Mouse (Mus musculus): ENCODE data around the gene Pla2g6. TPM values are rescaled to one million over a fixed set of nuclear protein-coding genes. Genes with fewer than 3 reads are reported as not detected.

Pla2g6 gene
- polyA plus RNA-seq, 2 experiments = 12.7 to 21.8 TPM

GRCm38 (mm10) chr15:79322281-79322990, 5.8 kb downstream of the Pla2g6 start:
- H3K9me3 ChIP-seq (ENCODE audit: control insufficient read depth, low read length) = no peaks in the 10 kb centered on the region
- 76% methylated on average over 11 of the region's 11 CpGs for WGBS
- ATAC-seq (ENCODE audit: low FRiP score, low read depth) (no peak), DNase-seq (ENCODE audit: low spot score) (no peak)
- no peak overlapping the region for H3K4me3 ChIP-seq (replicated peaks; ENCODE audit: low read length)
- H3K9ac ChIP-seq (ENCODE audit: low read depth, low read length, severe bottlenecking) = no peak overlapping the region
- H3K27me3 ChIP-seq (ENCODE audit: control insufficient read depth, insufficient read depth, low read length) = no peaks in the 10 kb centered on the region
- peaks cover 24% of the 10 kb centered on the region for H3K4me1 ChIP-seq (ENCODE audit: control insufficient read depth, insufficient read depth, low read length)
- no peak overlapping the region for H3K27ac ChIP-seq (replicated peaks; ENCODE audit: low read depth, low read length)
- no peaks in the 10 kb centered on the region for H3K36me3 ChIP-seq (ENCODE audit: control insufficient read depth, insufficient read depth, low read length)
- TF ChIP-seq POLR2A (IDR thresholded peaks at IDR 0.05; ENCODE audit: borderline replicate concordance, extremely low read depth, insufficient read depth, insufficient read length) = no peak
- no peak overlapping the region for H3K4me2 ChIP-seq (replicated peaks; ENCODE audit: low read depth, low read length, severe bottlenecking)

GRCm38 (mm10) chr15:79321733-79322190, 6.4 kb downstream of the Pla2g6 start:
- peaks cover 17% of the 10 kb centered on the region; the same call in 1 of the 2 replicates for H3K4me1 ChIP-seq (ENCODE audit: control insufficient read depth, insufficient read depth, low read length)
- no peaks in the 10 kb centered on the region for H3K27me3 ChIP-seq (ENCODE audit: control insufficient read depth, insufficient read depth, low read length)
- ATAC-seq (ENCODE audit: low FRiP score, low read depth) (no peak), DNase-seq (ENCODE audit: low spot score) (no peak)
- TF ChIP-seq POLR2A (IDR thresholded peaks at IDR 0.05; ENCODE audit: borderline replicate concordance, extremely low read depth, insufficient read depth, insufficient read length) = no peak
- H3K9me3 ChIP-seq (ENCODE audit: control insufficient read depth, low read length) = no peaks in the 10 kb centered on the region
- no peak overlapping the region for H3K4me3 ChIP-seq (replicated peaks; ENCODE audit: low read length)
- H3K4me2 ChIP-seq (replicated peaks; ENCODE audit: low read depth, low read length, severe bottlenecking) = no peak overlapping the region
- H3K27ac ChIP-seq (replicated peaks; ENCODE audit: low read depth, low read length) = no peak overlapping the region
- no peak overlapping the region for H3K9ac ChIP-seq (ENCODE audit: low read depth, low read length, severe bottlenecking)
- 80% methylated on average over 5 of the region's 5 CpGs for WGBS
- H3K36me3 ChIP-seq (ENCODE audit: control insufficient read depth, insufficient read depth, low read length) = no peaks in the 10 kb centered on the region

- Histone ChIP-seq H3K4me2 (replicated peaks; ENCODE audit: low read depth, low read length, severe bottlenecking) (no peak overlapping the region), H3K27me3 (ENCODE audit: control insufficient read depth, insufficient read depth, low read length) (no peaks in the 10 kb centered on the region), H3K9me3 (ENCODE audit: control insufficient read depth, low read length) (no peaks in the 10 kb centered on the region), H3K4me1 (ENCODE audit: control insufficient read depth, insufficient read depth, low read length) (no peaks in the 10 kb centered on the region), H3K36me3 (ENCODE audit: control insufficient read depth, insufficient read depth, low read length) (peaks cover 13% of the 10 kb centered on the region), H3K27ac (replicated peaks; ENCODE audit: low read depth, low read length) (no peak overlapping the region), H3K4me3 (replicated peaks; ENCODE audit: low read length) (no peak overlapping the region), H3K9ac (ENCODE audit: low read depth, low read length, severe bottlenecking) (no peak overlapping the region)
- ATAC-seq (ENCODE audit: low FRiP score, low read depth) (no peak), DNase-seq (ENCODE audit: low spot score) (no peak)
- no peak for TF ChIP-seq POLR2A (IDR thresholded peaks at IDR 0.05; ENCODE audit: borderline replicate concordance, extremely low read depth, insufficient read depth, insufficient read length)
- 77% methylated on average over 8 of the region's 8 CpGs for WGBS
These were observed 14.3 kb downstream of the Pla2g6 start for GRCm38 (mm10) chr15:79313848-79314369.

GRCm38 (mm10) chr15:79307861-79308260, 20.3 kb downstream of the Pla2g6 start:
- Histone ChIP-seq H3K4me2 (replicated peaks; ENCODE audit: low read depth, low read length, severe bottlenecking) (no peak overlapping the region), H3K27ac (replicated peaks; ENCODE audit: low read depth, low read length) (no peak overlapping the region), H3K9ac (ENCODE audit: low read depth, low read length, severe bottlenecking) (no peak overlapping the region), H3K4me1 (ENCODE audit: control insufficient read depth, insufficient read depth, low read length) (no peaks in the 10 kb centered on the region), H3K4me3 (replicated peaks; ENCODE audit: low read length) (no peak overlapping the region), H3K9me3 (ENCODE audit: control insufficient read depth, low read length) (no peaks in the 10 kb centered on the region), H3K36me3 (ENCODE audit: control insufficient read depth, insufficient read depth, low read length) (peaks cover 16% of the 10 kb centered on the region), H3K27me3 (ENCODE audit: control insufficient read depth, insufficient read depth, low read length) (no peaks in the 10 kb centered on the region)
- no peak for DNase-seq (ENCODE audit: low spot score)
- no peak for ATAC-seq (ENCODE audit: low FRiP score, low read depth)
- no peak for TF ChIP-seq POLR2A (IDR thresholded peaks at IDR 0.05; ENCODE audit: borderline replicate concordance, extremely low read depth, insufficient read depth, insufficient read length)
- 45% methylated on average over 4 of the region's 4 CpGs for WGBS

- H3K4me2 ChIP-seq (replicated peaks; ENCODE audit: low read depth, low read length, severe bottlenecking) = no peak overlapping the region
- DNase-seq (ENCODE audit: low spot score) (no peak), ATAC-seq (ENCODE audit: low FRiP score, low read depth) (peak; percentile 47; the same call in 1 of the 2 replicates)
- H3K27me3 ChIP-seq (ENCODE audit: control insufficient read depth, insufficient read depth, low read length) = no peaks in the 10 kb centered on the region
- TF ChIP-seq POLR2A (IDR thresholded peaks at IDR 0.05; ENCODE audit: borderline replicate concordance, extremely low read depth, insufficient read depth, insufficient read length) = no peak
- no peak overlapping the region for H3K4me3 ChIP-seq (replicated peaks; ENCODE audit: low read length)
- H3K36me3 ChIP-seq (ENCODE audit: control insufficient read depth, insufficient read depth, low read length) = peaks cover 9% of the 10 kb centered on the region; the same call in 1 of the 2 replicates
- 69% methylated on average over 21 of the region's 23 CpGs for WGBS
- H3K4me1 ChIP-seq (ENCODE audit: control insufficient read depth, insufficient read depth, low read length) = no peaks in the 10 kb centered on the region
- no peaks in the 10 kb centered on the region for H3K9me3 ChIP-seq (ENCODE audit: control insufficient read depth, low read length)
- H3K27ac ChIP-seq (replicated peaks; ENCODE audit: low read depth, low read length) = no peak overlapping the region
- H3K9ac ChIP-seq (ENCODE audit: low read depth, low read length, severe bottlenecking) = no peak overlapping the region
These were observed 22.1 kb downstream of the Pla2g6 start for GRCm38 (mm10) chr15:79306043-79306637.

Data from limb, embryonic 14.5 days (tissue).